Mouse (Mus musculus): ENCODE data around the gene Itpr1.

DNA sequence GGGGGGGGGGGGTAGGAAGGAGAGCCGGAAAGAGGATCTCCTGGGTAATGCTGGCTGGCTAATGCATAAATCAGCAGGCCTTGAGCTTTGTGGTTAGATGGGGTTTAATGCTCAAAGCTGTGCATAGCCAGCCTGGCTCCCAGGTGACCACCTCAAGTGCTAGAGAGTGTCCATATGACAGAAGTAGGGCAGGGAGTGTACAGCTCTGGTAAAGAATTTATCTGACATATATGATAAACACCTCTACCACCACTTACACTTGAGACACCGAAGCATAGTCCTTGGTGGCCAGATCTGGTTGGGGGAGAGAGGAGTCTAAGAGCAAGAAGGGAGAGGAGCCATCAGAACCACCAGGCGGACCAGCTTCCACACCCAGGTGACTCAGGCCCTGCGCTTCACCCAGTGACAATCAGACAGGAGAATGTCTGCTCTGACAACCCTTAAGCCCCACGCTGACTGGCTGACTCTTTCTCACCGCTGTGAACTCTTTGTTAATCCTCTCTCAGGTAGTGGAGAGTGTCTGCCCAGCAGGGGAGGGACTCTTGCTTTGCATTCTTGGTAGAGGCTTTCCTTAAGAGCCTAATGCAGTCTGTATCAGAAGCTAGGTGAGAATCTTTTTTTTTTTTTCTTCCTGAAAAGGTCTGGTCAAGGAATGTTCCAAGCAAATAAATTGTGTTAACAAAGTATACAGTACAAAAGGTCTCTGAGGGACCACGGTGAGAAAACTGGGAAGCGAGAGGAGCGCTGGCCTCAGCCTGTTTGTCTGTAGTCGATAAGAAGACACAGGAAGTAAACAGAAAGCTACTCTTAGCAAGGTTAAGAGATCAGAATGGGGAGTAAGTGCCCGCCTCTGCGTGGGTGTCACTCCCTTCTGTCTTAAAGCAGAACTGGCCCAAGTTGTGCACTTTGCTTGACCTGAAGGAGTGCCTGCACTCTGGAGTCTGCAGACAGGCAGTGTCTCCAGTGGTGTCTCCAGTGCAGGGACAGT is 318.7 kb downstream of the Itpr1 start:
- no peak for TF ChIP-seq CTCF (IDR thresholded peaks at IDR 0.05; ENCODE audit: insufficient read depth, low read depth, low read length)
- no peak for TF ChIP-seq POLR2A (IDR thresholded peaks at IDR 0.05; ENCODE audit: insufficient read depth, low read depth, low read length)

All from olfactory bulb, adult 2 months (tissue).